Mouse (Mus musculus) E14TG2a.4 (cell line): ENCODE results near the gene Galc.

Source experiments
- CTCF ChIP-seq: conservative IDR thresholded peaks from 2 replicates; pipeline ENCODE4 v1.5.1; 2014; ENCODE audit warnings: low read length
- NANOG ChIP-seq: IDR thresholded peaks from 2 replicates; pipeline ENCODE4 v1.6.1; 2014; ENCODE audit warnings: borderline replicate concordance, low read length, mixed read lengths
- POU5F1 ChIP-seq: IDR thresholded peaks from 2 replicates; pipeline ENCODE4 v1.6.1; 2014; ENCODE audit warnings: low read length, borderline replicate concordance

GRCm38 (mm10) chr12:98284477-98284876, 25.2 kb upstream of the Galc start:
- TF ChIP-seq CTCF (no peak), NANOG (no peak), POU5F1 (no peak)
